Mouse (Mus musculus) limb, embryonic 15.5 days (tissue): ENCODE results near the gene Camk1d. TPM values are rescaled to one million over a fixed set of nuclear protein-coding genes. Genes with fewer than 3 reads are reported as not detected.

Experiments used
- ATAC-seq: fragments of 200-750 bp; cut with Nextera tagmentation; 2 replicates; pipeline ENCODE4 v1.8.0; 2017; ENCODE audit warnings: low read depth, moderate TSS enrichment; ENCODE audit not compliant: insufficient number of reproducible peaks, low FRiP score, low TSS enrichment
- H3K27ac ChIP-seq: fragments of 300-500 bp; sonication (generic); 2 replicates; pipeline ENCODE4 v1.5.1; 2015; ENCODE audit warnings: moderate library complexity, mild to moderate bottlenecking, inconsistent platforms
- H3K27me3 ChIP-seq: fragments of 300-500 bp; sonication (generic); 2 replicates; pipeline ENCODE4 v1.6.1; 2015; ENCODE audit warnings: inconsistent platforms
- H3K36me3 ChIP-seq: fragments of 300-500 bp; sonication (generic); 2 replicates; pipeline ENCODE4 v1.6.1; 2015; ENCODE audit warnings: inconsistent platforms
- H3K4me1 ChIP-seq: fragments of 300-500 bp; sonication (generic); 2 replicates; pipeline ENCODE4 v1.6.1; 2015; ENCODE audit warnings: inconsistent platforms
- H3K4me2 ChIP-seq: fragments of 300-500 bp; sonication (generic); 2 replicates; pipeline ENCODE4 v1.6.1; 2015; ENCODE audit warnings: mild to moderate bottlenecking, inconsistent platforms
- H3K4me3 ChIP-seq: fragments of 300-500 bp; sonication (generic); 2 replicates; pipeline ENCODE4 v1.5.1; 2015; ENCODE audit warnings: mild to moderate bottlenecking, inconsistent platforms
- H3K9ac ChIP-seq: fragments of 300-500 bp; sonication (generic); 2 replicates; pipeline ENCODE4 v1.6.1; 2015; ENCODE audit warnings: inconsistent platforms
- H3K9me3 ChIP-seq: fragments of 300-500 bp; sonication (generic); 2 replicates; pipeline ENCODE4 v1.6.1; 2016; ENCODE audit warnings: inconsistent platforms
- WGBS: fragments of 180-500 bp; shearing (Covaris S2); methylation state at CpG from one replicate; pipeline ENCODE4 v1.1.7; 2015; 5-methylcytosine and 5-hydroxymethylcytosine counted together
- polyA plus RNA-seq: library from polyadenylated mRNA; unstranded; fragments of >200 nt; fragmentation: Nextera tagmentation; extraction: Ambion mirVana; gene quantifications from 2 replicates; pipeline ENCODE4 v1.2.1, GENCODE M21; 2015

The Camk1d gene
- polyA plus RNA-seq, 1 experiment from 2014 or later, result 8.4 TPM

GRCm38 (mm10) chr2:5656326-5656725, 58.0 kb downstream of the Camk1d start:
- H3K9ac ChIP-seq, result no peak overlapping the region
- no peaks in the 10 kb centered on the region for H3K27me3 ChIP-seq
- no peaks in the 10 kb centered on the region for H3K36me3 ChIP-seq
- no peak overlapping the region for H3K4me2 ChIP-seq
- H3K9me3 ChIP-seq, result no peaks in the 10 kb centered on the region
- H3K4me3 ChIP-seq, result no peak overlapping the region
- H3K27ac ChIP-seq, result no peak overlapping the region
- WGBS, result 78% methylated on average over 3 of the region's 3 CpGs
- no peaks in the 10 kb centered on the region for H3K4me1 ChIP-seq
- ATAC-seq, result no peak

- H3K4me3 ChIP-seq, result no peak overlapping the region
- no peaks in the 10 kb centered on the region for H3K27me3 ChIP-seq
- H3K27ac ChIP-seq, result no peak overlapping the region
- H3K4me1 ChIP-seq, result no peaks in the 10 kb centered on the region
- H3K9me3 ChIP-seq, result no peaks in the 10 kb centered on the region
- H3K4me2 ChIP-seq, result no peak overlapping the region
- ATAC-seq, result no peak
- H3K9ac ChIP-seq, result no peak overlapping the region
- no peaks in the 10 kb centered on the region for H3K36me3 ChIP-seq
- 71% methylated on average over 6 of the region's 6 CpGs for WGBS
Observed at GRCm38 (mm10) chr2:5652071-5652470, 62.2 kb downstream of the Camk1d start.

GRCm38 (mm10) chr2:5651285-5651870, 62.9 kb downstream of the Camk1d start:
- no peaks in the 10 kb centered on the region for H3K27me3 ChIP-seq
- no peaks in the 10 kb centered on the region for H3K4me1 ChIP-seq
- ATAC-seq, result no peak
- no peak overlapping the region for H3K4me3 ChIP-seq
- no peaks in the 10 kb centered on the region for H3K36me3 ChIP-seq
- no peaks in the 10 kb centered on the region for H3K9me3 ChIP-seq
- WGBS, result 67% methylated on average over 10 of the region's 10 CpGs
- H3K9ac ChIP-seq, result no peak overlapping the region
- no peak overlapping the region for H3K4me2 ChIP-seq
- no peak overlapping the region for H3K27ac ChIP-seq

GRCm38 (mm10) chr2:5649226-5649625, 65.1 kb downstream of the Camk1d start:
- H3K36me3 ChIP-seq, result no peaks in the 10 kb centered on the region
- no peak overlapping the region for H3K4me3 ChIP-seq
- H3K27ac ChIP-seq, result no peak overlapping the region
- 0 out of 2 replicates have a peak, but pooled peaks cover under 1% of the 10 kb centered on the region for H3K4me1 ChIP-seq
- H3K9ac ChIP-seq, result no peak overlapping the region
- no peaks in the 10 kb centered on the region for H3K27me3 ChIP-seq
- no peak overlapping the region for H3K4me2 ChIP-seq
- H3K9me3 ChIP-seq, result no peaks in the 10 kb centered on the region
- WGBS, result 71% methylated on average over 5 of the region's 5 CpGs
- no peak for ATAC-seq

GRCm38 (mm10) chr2:5648764-5649163, 65.6 kb downstream of the Camk1d start:
- no peak for ATAC-seq
- Histone ChIP-seq H3K4me3 (no peak overlapping the region), H3K36me3 (no peaks in the 10 kb centered on the region), H3K9ac (no peak overlapping the region), H3K27me3 (no peaks in the 10 kb centered on the region), H3K4me2 (no peak overlapping the region), H3K27ac (no peak overlapping the region), H3K4me1 (0 out of 2 replicates have a peak, but pooled peaks cover 5% of the 10 kb centered on the region), H3K9me3 (no peaks in the 10 kb centered on the region)
- 71% methylated on average over 6 of the region's 6 CpGs for WGBS

GRCm38 (mm10) chr2:5646322-5646721, 68.0 kb downstream of the Camk1d start:
- no peak for ATAC-seq
- Histone ChIP-seq H3K9ac (no peak overlapping the region), H3K4me3 (no peak overlapping the region), H3K4me2 (no peak overlapping the region), H3K27ac (no peak overlapping the region), H3K4me1 (peaks cover 9% of the 10 kb centered on the region; the same call in 1 of the 2 replicates), H3K36me3 (no peaks in the 10 kb centered on the region), H3K9me3 (no peaks in the 10 kb centered on the region), H3K27me3 (no peaks in the 10 kb centered on the region)
- 63% methylated on average over 5 of the region's 5 CpGs for WGBS

- H3K4me2 ChIP-seq, result no peak overlapping the region
- H3K4me3 ChIP-seq, result no peak overlapping the region
- no peaks in the 10 kb centered on the region for H3K36me3 ChIP-seq
- H3K27ac ChIP-seq, result no peak overlapping the region
- H3K9ac ChIP-seq, result no peak overlapping the region
- 58% methylated on average over 2 of the region's 2 CpGs for WGBS
- H3K9me3 ChIP-seq, result no peaks in the 10 kb centered on the region
- H3K27me3 ChIP-seq, result no peaks in the 10 kb centered on the region
- no peak for ATAC-seq
- H3K4me1 ChIP-seq, result peaks cover 9% of the 10 kb centered on the region; the same call in 1 of the 2 replicates
Observed at GRCm38 (mm10) chr2:5645584-5645983, 68.7 kb downstream of the Camk1d start.

GRCm38 (mm10) chr2:5643937-5644336, 70.4 kb downstream of the Camk1d start:
- 81% methylated on average over 3 of the region's 3 CpGs for WGBS
- Histone ChIP-seq H3K4me1 (peaks cover 16% of the 10 kb centered on the region; the same call in 1 of the 2 replicates), H3K27me3 (no peaks in the 10 kb centered on the region), H3K9ac (no peak overlapping the region), H3K27ac (no peak overlapping the region), H3K4me3 (no peak overlapping the region), H3K36me3 (no peaks in the 10 kb centered on the region), H3K9me3 (no peaks in the 10 kb centered on the region), H3K4me2 (no peak overlapping the region)
- ATAC-seq, result no peak

- Histone ChIP-seq H3K9me3 (no peaks in the 10 kb centered on the region), H3K4me1 (peaks cover 16% of the 10 kb centered on the region; the same call in 1 of the 2 replicates), H3K4me3 (no peak overlapping the region), H3K36me3 (no peaks in the 10 kb centered on the region), H3K4me2 (no peak overlapping the region), H3K9ac (no peak overlapping the region), H3K27me3 (no peaks in the 10 kb centered on the region), H3K27ac (no peak overlapping the region)
- no peak for ATAC-seq
- 35% methylated on average over 7 of the region's 7 CpGs for WGBS
Observed at GRCm38 (mm10) chr2:5643226-5643625, 71.1 kb downstream of the Camk1d start.

- H3K4me1 ChIP-seq, result peaks cover 16% of the 10 kb centered on the region; the same call in 1 of the 2 replicates
- H3K9me3 ChIP-seq, result no peaks in the 10 kb centered on the region
- 50% methylated on average over 5 of the region's 5 CpGs for WGBS
- no peak for ATAC-seq
- H3K4me2 ChIP-seq, result no peak overlapping the region
- H3K36me3 ChIP-seq, result no peaks in the 10 kb centered on the region
- H3K9ac ChIP-seq, result no peak overlapping the region
- H3K27me3 ChIP-seq, result no peaks in the 10 kb centered on the region
- H3K27ac ChIP-seq, result no peak overlapping the region
- H3K4me3 ChIP-seq, result no peak overlapping the region
Observed at GRCm38 (mm10) chr2:5642624-5643023, 71.7 kb downstream of the Camk1d start.

GRCm38 (mm10) chr2:5641678-5642077, 72.6 kb downstream of the Camk1d start:
- 50% methylated on average over 5 of the region's 5 CpGs for WGBS
- H3K27me3 ChIP-seq, result no peaks in the 10 kb centered on the region
- H3K4me1 ChIP-seq, result peaks cover 16% of the 10 kb centered on the region; the same call in 1 of the 2 replicates

GRCm38 (mm10) chr2:5640586-5640985, 73.7 kb downstream of the Camk1d start:
- WGBS, result 80% methylated on average over 5 of the region's 5 CpGs
- Histone ChIP-seq H3K9me3 (no peaks in the 10 kb centered on the region), H3K4me2 (no peak overlapping the region), H3K27me3 (no peaks in the 10 kb centered on the region), H3K9ac (no peak overlapping the region), H3K36me3 (no peaks in the 10 kb centered on the region), H3K4me1 (peaks cover 16% of the 10 kb centered on the region; the same call in 1 of the 2 replicates), H3K4me3 (no peak overlapping the region), H3K27ac (no peak overlapping the region; the same call in 1 of the 2 replicates)
- no peak for ATAC-seq

More at GRCm38 (mm10) chr2:5641678-5642077, 72.6 kb downstream of the Camk1d start:
- Histone ChIP-seq H3K9me3 (no peaks in the 10 kb centered on the region), H3K4me3 (no peak overlapping the region), H3K36me3 (no peaks in the 10 kb centered on the region), H3K4me2 (no peak overlapping the region), H3K9ac (no peak overlapping the region), H3K27ac (no peak overlapping the region)
- ATAC-seq, result no peak
